Comparison of ENCODE assay signal across 8 mouse cellular contexts in the genomic region with DNA sequence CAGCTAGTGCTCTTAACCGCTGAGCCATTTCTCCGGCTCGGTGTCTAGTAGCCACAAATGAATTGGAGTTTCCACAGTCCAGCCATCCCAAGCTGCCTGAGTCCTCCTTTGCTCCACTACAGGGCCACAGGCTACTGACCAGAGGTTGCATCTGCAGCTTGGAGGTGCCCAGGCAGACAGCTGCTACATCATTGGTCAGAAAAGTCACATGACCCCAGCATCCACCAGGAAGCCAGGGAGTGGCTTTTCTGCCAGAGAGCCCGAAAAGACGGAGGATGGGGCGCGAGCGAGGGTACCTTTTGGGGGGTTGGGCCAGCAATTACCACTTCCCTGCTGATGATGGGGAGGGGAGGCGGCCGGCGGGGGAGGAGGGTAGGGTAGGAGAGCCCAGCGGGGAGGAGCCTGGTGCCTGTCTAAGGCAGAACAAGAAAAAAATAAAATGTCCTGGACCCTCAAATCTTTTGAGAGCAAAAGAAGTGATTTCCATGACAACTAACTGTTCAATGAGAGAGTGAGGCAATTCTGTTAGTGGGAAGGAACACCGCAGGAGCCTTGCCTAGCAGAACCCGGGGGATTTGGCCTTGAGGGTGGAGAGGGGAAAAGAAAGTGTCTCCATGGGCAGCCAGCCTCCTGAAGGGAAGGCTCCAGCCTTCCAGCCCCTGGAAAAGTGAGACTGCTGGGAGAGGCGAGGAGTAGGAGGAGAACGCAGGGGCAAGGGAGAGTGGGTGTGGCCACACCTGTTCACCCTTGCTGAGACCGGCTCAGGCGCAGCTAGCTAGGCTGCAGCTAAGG. TPM values are rescaled to one million over a fixed set of nuclear protein-coding genes. Genes with fewer than 3 reads are reported as not detected.
DNase-seq lines count a peak whose midpoint lies in the region; ATAC-seq lines count a peak whose summit lies in the region.

No protein-coding gene starts in this region.

- peak overlapping the region; percentile 62 for H3K9ac ChIP-seq in embryonic facial prominence, embryonic 13.5 days
- H3K9ac ChIP-seq in hindbrain, embryonic 16.5 days (ENCODE audit: low read depth, low read length) = peak overlapping the region; percentile 60
- peak overlapping the region; percentile 58 for H3K9ac ChIP-seq in midbrain, embryonic 11.5 days (ENCODE audit: low read length)

- peaks cover 8% of the 10 kb centered on the region; the same call in 1 of the 2 replicates for H3K27me3 ChIP-seq in embryonic facial prominence, embryonic 13.5 days
- no peaks in the 10 kb centered on the region for H3K27me3 ChIP-seq in hindbrain, embryonic 16.5 days (replicated peaks; ENCODE audit: control insufficient read depth, insufficient read depth, low read length)
- no peaks in the 10 kb centered on the region for H3K27me3 ChIP-seq in midbrain, embryonic 11.5 days (ENCODE audit: control insufficient read depth, insufficient read depth, low read length)

- H3K36me3 ChIP-seq in embryonic facial prominence, embryonic 13.5 days = no peaks in the 10 kb centered on the region
- no peaks in the 10 kb centered on the region for H3K36me3 ChIP-seq in hindbrain, embryonic 16.5 days (ENCODE audit: control insufficient read depth, insufficient read depth, low read length)
- H3K36me3 ChIP-seq in midbrain, embryonic 11.5 days (ENCODE audit: control insufficient read depth, insufficient read depth, low read length) = no peaks in the 10 kb centered on the region

- WGBS in embryonic facial prominence, embryonic 13.5 days = 3% methylated on average over 18 of the region's 18 CpGs
- WGBS in hindbrain, embryonic 16.5 days = 5% methylated on average over 18 of the region's 18 CpGs
- WGBS in midbrain, embryonic 11.5 days = 4% methylated on average over 18 of the region's 18 CpGs

- no peak for ATAC-seq in embryonic facial prominence, embryonic 13.5 days (ENCODE audit: insufficient number of reproducible peaks, insufficient read depth, low FRiP score, low TSS enrichment, low read depth)
- peak; percentile 67 for ATAC-seq in hindbrain, embryonic 16.5 days
- ATAC-seq in midbrain, embryonic 11.5 days (ENCODE audit: low FRiP score) = peak; percentile 93

- H3K4me3 ChIP-seq in embryonic facial prominence, embryonic 13.5 days = peak overlapping the region; percentile 40
- peak overlapping the region; percentile 42 for H3K4me3 ChIP-seq in hindbrain, embryonic 16.5 days (ENCODE audit: low read length)
- peak overlapping the region; percentile 36 for H3K4me3 ChIP-seq in midbrain, embryonic 11.5 days (ENCODE audit: low read depth, low read length)

- H3K9me3 ChIP-seq in embryonic facial prominence, embryonic 13.5 days = no peaks in the 10 kb centered on the region
- H3K9me3 ChIP-seq in hindbrain, embryonic 16.5 days (ENCODE audit: control insufficient read depth, low read length) = no peaks in the 10 kb centered on the region
- no peaks in the 10 kb centered on the region for H3K9me3 ChIP-seq in midbrain, embryonic 11.5 days (ENCODE audit: control insufficient read depth, low read length)

- DNase-seq in heart, adult 18-20 months = peak; percentile 15 to 18
- no peak for DNase-seq in heart, postnatal 4 days
- DNase-seq in MN1 (ENCODE audit: low spot score) = peak; percentile 45
- peak; percentile 93 for DNase-seq in midbrain, embryonic 11.5 days (ENCODE audit: low spot score, missing footprints)
- no peak for DNase-seq in spleen, postnatal 14 days (ENCODE audit: low spot score in 2 of 2)
- no peak for DNase-seq in thymus, postnatal 4 days

- peak overlapping the region; percentile 64 for H3K4me2 ChIP-seq in embryonic facial prominence, embryonic 13.5 days
- H3K4me2 ChIP-seq in hindbrain, embryonic 16.5 days (ENCODE audit: low read length) = peak overlapping the region; percentile 60
- peak overlapping the region; percentile 58 for H3K4me2 ChIP-seq in midbrain, embryonic 11.5 days

- peaks cover 14% of the 10 kb centered on the region for H3K4me1 ChIP-seq in embryonic facial prominence, embryonic 13.5 days
- H3K4me1 ChIP-seq in hindbrain, embryonic 16.5 days (ENCODE audit: control insufficient read depth, insufficient read depth, low read depth, low read length) = peaks cover 11% of the 10 kb centered on the region
- H3K4me1 ChIP-seq in midbrain, embryonic 11.5 days (ENCODE audit: control insufficient read depth, insufficient read depth, low read length) = peaks cover 6% of the 10 kb centered on the region

- H3K27ac ChIP-seq in embryonic facial prominence, embryonic 13.5 days = no peak overlapping the region
- peak overlapping the region; percentile 4; the same call in 1 of the 2 replicates for H3K27ac ChIP-seq in hindbrain, embryonic 16.5 days (ENCODE audit: low read depth, low read length)
- no peak overlapping the region for H3K27ac ChIP-seq in midbrain, embryonic 11.5 days (ENCODE audit: low read depth, low read length)

RNA-seq across cellular contexts. Expression of gene Tmem132b, which starts 57.5 kb away (rescaled TPM):
- total RNA-seq in heart, adult 18-20 months (2021) = not detected
- under 1 TPM in 1 of 2 experiments, not detected in 1; 0.19 TPM for total RNA-seq in heart, postnatal 4 days (2021)
- polyA plus RNA-seq in embryonic facial prominence, embryonic 13.5 days (2015; fragmentation: Nextera tagmentation; extraction: Ambion mirVana) = 0.11 and 0.26 TPM in 2 replicates
- 3.9 and 4.2 TPM in 2 replicates for polyA plus RNA-seq in hindbrain, embryonic 16.5 days (2015; fragmentation: Nextera tagmentation; extraction: Ambion mirVana)
- 0.42 and 0.50 TPM in 2 replicates for polyA plus RNA-seq in midbrain, embryonic 11.5 days (2014; fragmentation: Nextera tagmentation; extraction: Ambion mirVana)

Comparison
In these comparisons a context has a peak if more than half of its experiments do, and no peak if none do; other contexts are left out.
1. DNase-seq: peak in heart, adult 18-20 months (2 of 2), MN1 (single experiment) and midbrain, embryonic 11.5 days (single experiment); none in heart, postnatal 4 days (single experiment), spleen, postnatal 14 days (0 of 2) and thymus, postnatal 4 days (single experiment).
2. Peak in every context shown above with its lines, with median percentiles within 50 percentile points of each other: H3K4me2 ChIP-seq, H3K4me3 ChIP-seq and H3K9ac ChIP-seq.